Mouse (Mus musculus): ENCODE data around the gene Fuca2.

The Fuca2 gene

DNA sequence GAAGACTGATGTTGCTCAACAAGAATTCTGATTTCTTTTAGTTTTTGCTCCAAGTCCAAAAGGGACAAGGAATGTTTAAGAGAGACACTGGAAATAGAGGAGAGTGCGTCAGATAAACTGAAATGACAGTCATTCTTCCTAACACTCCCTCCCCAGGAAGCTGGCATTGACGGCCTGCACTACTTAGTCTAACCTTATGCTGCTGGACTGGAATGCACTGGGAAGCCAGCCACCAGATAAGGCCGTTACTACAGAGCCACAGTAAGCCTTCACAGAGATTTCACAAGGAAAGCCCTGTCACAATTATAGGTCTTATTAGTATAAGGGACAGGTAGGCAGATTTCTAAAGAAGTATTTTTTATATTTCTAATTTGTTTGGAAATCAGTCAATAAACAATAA lies 35.4 kb downstream of the Fuca2 start:
- DNase-seq (ENCODE audit: low read depth, low spot score), result no peak

DNA sequence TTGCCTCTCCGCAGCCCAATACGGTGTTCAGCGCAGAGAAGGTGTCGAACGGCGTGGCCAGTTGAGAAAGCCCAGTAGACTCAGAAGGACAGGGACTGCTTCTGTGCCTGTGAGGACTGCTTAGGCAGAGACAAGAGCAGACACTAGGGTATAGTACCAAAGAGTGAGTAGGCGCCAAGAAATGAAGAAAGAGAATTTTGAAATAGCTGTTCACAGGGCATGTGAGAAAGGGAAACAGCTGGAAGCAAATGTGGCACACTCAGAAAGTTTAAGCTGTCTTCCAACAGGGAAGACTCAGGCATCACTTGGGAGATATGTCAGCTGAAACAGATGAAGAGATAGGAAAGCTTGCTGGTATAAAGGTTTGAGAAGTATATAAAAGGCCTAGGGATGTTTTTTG lies 37.4 kb downstream of the Fuca2 start:
- no peak for DNase-seq (ENCODE audit: low read depth, low spot score)

DNA sequence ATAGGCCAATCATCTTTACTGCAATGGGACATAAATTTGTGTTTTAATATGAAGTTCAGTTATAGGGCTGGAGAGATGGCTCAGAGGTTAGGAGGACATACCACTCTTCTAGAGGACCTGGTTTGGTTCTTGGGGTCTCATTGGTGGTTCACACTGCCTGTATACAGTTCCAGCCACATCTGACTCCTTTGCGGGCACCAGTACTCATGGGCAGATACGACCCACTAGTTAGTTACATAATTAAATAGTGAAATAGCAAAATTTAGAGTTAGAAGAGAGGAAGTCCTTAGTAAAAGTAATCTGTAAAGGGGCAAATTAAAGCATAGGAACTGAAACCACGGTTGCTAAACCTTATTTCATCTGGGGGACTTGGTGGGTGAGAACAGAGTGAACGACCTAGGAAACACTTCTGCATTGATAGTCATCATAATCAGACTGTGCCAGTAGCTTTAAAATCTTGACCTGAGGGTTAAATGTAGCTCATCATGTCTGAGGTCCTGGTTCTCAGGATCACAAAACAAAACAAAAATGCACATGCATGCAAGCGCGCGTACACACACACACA lies 40.5 kb downstream of the Fuca2 start:
- no peak for DNase-seq (ENCODE audit: low read depth, low spot score)

DNA sequence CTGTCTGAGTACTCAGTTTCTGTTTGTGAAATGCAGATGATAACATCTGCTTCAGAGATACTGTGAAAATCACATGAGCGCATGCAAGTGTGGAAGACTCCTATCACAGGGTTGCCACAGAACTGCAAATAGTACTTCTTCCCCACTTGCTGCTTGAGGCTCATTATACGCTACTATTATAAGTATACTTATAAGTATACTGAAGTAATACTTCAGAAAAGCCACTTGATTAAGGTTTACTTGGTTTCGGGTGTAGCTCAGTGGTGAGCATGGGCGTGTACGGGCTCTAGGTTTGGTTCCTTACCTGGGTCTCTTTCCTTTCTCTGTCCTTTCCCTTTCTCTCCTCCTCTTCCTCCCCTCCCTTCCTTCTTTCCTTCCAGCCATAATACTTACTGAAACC lies 42.4 kb downstream of the Fuca2 start:
- DNase-seq (ENCODE audit: low read depth, low spot score), result no peak

DNA sequence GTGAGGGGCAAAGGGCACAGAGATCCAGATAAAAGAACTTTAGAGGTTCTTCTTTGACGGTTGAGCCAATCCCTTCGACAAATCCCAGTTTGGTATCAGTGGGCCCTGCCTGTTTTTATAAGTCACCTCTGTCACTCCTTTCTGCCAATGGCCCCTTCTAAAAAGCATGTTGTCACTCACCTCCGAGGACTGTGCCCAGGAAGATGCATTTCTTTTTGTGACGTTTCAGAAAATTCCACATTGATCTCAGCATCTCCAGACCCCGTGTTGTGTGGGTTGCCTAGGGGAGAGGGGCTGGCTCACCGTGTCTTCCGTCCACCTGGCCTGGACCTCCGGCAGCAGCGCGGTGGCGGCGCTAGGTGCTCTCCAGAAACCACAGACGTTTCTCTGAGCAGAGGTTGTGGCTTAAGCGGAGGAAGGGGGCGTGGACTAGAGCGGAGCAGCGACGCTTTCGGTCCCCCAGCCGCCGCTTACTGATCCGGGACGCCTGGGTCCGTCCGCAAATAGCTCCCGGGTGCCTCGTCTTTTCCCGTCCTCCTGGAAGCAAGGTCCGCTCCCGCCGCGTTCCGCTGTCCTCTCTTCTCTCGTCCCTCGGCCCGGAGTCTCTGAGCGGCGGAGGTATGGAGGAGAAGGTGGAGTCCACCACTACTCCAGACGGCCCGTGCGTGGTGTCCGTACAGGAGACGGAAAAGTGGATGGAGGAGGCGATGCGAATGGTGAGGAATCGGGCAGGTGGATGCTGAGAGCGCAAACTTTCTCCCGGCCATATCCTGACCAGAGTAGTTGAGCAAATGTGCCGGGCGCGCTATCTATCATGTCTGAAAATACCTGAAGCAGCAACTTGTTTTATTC lies 53.5 kb downstream of the Fuca2 start, which contains the start of the genes Adat2 and Pex3:
Gene Adat2 (plus strand): TSS at position 249 of the 852 bp plus-strand sequence.
Gene Pex3 (minus strand): TSS at position 497 of the 852 bp plus-strand sequence.
- peak; percentile 86 for DNase-seq (ENCODE audit: low read depth, low spot score)

DNA sequence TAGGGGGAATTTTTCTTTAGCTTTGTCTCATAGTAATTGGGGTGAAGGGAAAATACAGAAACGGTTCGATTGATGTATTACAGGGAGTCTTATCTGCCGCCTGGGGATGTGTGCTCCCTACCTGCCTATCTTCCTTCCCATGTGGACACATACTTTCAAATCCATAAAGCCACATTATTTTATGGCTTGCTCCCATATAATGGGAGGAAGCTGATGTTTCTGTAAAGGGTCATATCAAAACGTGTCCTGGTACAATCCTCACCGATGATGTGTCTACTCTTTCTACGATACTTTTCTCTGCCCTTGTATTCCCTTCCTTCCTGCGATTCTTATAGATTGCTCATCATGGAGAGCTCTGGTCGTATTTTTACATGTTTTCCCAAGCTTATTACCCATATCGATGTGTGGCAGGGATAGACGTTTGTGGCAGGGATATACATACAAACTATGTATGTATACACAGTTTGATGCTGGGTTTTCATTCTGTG lies 54.2 kb downstream of the Fuca2 start:
- DNase-seq (ENCODE audit: low read depth, low spot score), result no peak

DNA sequence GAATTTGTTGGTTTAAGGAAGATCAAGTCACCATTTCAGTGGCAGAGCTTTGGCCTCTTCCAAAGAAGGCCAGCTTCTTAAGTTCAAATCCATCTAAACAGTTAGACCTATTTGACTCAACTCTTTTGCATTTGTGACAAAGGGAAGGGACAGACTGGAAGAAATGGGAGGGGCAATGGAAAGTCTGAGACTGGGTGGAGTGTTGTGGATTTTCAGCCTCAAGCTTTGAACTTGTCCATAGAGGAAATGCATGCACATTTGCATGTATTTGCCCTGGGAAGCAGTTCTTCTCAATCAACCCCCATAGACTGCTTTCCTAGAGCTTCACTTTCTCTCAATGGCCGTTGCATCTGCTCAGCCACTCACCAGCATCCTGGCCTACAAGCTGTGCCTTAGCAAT lies 55.0 kb downstream of the Fuca2 start:
- DNase-seq (ENCODE audit: low read depth, low spot score), result no peak

DNA sequence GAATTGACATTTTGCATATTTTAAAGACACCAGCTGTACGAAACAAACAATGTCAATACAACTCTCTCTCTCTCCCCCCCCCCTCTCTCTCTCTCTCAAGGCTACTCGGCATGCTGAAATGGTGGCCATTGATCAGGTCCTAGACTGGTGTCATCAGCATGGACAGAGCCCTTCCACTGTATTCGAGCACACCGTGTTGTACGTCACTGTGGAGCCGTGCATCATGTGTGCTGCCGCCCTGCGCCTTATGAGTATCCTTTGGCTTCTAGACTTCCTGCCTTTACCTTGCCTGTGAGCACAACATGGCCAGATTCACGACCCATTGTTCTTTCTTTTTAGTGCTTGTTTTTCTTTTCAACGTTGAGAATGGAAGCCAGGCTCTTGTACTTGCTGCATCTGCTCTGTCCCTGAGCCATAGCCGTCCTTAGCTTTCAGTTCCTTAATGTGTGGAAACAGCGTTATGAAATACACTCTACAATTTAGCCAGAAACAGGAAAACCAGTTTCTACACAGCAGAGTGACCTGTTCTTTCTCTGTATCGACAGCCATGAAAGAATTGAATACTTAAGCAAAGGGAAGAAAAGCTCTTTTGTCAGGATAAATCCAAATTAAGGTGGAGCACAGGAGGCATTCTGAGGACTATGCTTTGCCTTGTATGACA lies 60.8 kb downstream of the Fuca2 start:
- DNase-seq (ENCODE audit: low read depth, low spot score), result no peak

DNA sequence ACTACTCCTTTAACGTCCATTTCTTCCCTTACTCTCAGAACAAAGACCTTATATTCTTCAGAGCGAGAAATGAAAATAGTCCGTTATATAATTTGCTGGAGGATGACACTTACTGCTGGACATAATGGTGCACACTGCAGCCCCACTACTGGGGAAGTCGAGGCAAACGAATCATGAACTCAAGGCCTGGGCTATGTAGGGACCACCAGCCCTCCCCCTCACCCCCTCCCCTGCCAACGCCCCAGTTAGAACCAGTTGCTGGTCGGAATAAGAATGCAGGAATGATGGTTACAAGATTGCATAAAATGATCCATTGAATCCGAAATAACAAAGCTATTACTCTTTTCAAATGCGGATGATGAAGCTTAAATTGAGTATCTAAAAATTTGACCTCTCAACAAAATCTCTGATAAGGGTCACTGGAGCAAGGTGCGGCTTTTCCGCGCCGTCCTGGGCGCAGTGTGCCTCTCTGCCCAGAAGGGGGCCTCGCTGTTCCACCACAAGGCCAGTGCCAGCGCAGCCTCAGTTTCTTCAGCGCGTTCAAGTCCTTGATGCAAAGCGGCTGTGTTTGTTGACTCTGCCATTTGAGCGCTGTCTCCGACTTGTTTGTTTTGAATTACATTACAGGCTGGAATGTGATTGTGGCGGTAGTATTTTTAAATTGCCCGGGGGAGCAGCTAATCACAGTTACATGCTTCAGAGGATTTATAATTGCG lies 65.2 kb downstream of the Fuca2 start:
- no peak for DNase-seq (ENCODE audit: low read depth, low spot score)

DNA sequence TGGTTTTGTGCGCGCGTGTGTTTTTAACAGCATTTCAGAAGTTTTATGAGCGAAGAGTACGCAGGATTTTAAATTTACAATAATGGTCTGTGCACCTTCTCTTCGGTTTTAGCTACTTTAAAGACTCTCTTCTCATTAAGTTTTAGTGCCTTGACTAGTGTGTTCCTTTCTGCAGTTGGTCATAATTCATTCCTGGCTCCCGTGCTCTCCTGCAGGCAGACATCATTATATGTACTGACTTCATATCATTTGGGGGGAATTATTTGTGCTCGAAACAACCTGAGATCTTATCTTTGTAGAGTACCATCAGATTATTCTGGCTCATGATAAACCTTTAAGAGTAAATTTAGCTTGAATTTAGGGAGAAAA lies 65.7 kb downstream of the Fuca2 start:
- DNase-seq (ENCODE audit: low read depth, low spot score), result no peak

DNA sequence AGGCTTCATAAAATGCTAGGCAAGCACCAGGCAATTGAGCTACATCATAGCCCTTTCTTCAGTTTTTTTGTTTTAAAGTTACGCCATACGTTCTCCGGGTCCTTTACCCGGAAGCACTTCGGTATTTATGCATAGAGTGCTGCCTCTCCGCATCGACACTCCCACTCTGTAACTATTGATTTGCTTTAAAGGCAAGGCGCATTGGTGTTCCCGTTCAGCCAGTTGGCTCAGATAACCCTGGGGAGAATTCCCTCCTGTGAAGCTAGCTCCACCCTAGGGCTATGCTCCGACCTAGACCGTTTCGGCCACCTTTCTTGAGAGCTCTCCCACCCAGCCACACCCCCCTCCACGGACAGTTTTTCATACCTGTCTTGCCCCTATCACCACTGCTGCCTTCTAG lies 67.1 kb downstream of the Fuca2 start:
- no peak for DNase-seq (ENCODE audit: low read depth, low spot score)

All from telencephalon, adult 2 months (tissue).